Comparison of ENCODE assay signal across 11 mouse cellular contexts in genomic region chr10:128340257-128340656, GRCm38 (mm10). TPM values are rescaled to one million over a fixed set of nuclear protein-coding genes. Genes with fewer than 3 reads are reported as not detected.
DNase-seq lines count a peak whose midpoint lies in the region; ATAC-seq and TF ChIP-seq lines count a peak whose summit lies in the region.
"Had no signal": no experiment of that assay in that cellular context is flagged by ENCODE, and none has a peak within 500 bp of the region (broad histone marks: within the 10 kb centered on the region; RNA-seq: fewer than 3 reads in every experiment).

No protein-coding gene starts in this region.

- H3K9ac ChIP-seq in forebrain, embryonic 15.5 days (replicated peaks), result no peak overlapping the region
- no peak overlapping the region for H3K9ac ChIP-seq in lung, embryonic 14.5 days
- no peak overlapping the region for H3K9ac ChIP-seq in kidney, embryonic 16.5 days (replicated peaks; ENCODE audit: low read length)

- H3K27me3 ChIP-seq in forebrain, embryonic 10.5 days (ENCODE audit: poor library complexity, severe bottlenecking), result no peaks in the 10 kb centered on the region
- H3K27me3 ChIP-seq in forebrain, embryonic 15.5 days, result no peaks in the 10 kb centered on the region
- no peaks in the 10 kb centered on the region for H3K27me3 ChIP-seq in lung, embryonic 14.5 days (ENCODE audit: insufficient read depth, low read length)
- H3K27me3 ChIP-seq in kidney, embryonic 16.5 days (ENCODE audit: insufficient read depth, low read length), result no peaks in the 10 kb centered on the region

- no peaks in the 10 kb centered on the region for H3K9me3 ChIP-seq in forebrain, embryonic 10.5 days
- no peaks in the 10 kb centered on the region for H3K9me3 ChIP-seq in forebrain, embryonic 15.5 days
- H3K9me3 ChIP-seq in lung, embryonic 14.5 days (ENCODE audit: low read depth, low read length), result no peaks in the 10 kb centered on the region
- no peaks in the 10 kb centered on the region for H3K9me3 ChIP-seq in kidney, embryonic 16.5 days (ENCODE audit: low read length)
- H3K9me3 ChIP-seq: hindbrain, embryonic 10.5 days had no signal

- peaks cover 45% of the 10 kb centered on the region for H3K36me3 ChIP-seq in forebrain, embryonic 10.5 days (replicated peaks)
- peaks cover 4% of the 10 kb centered on the region; the same call in 1 of the 2 replicates for H3K36me3 ChIP-seq in forebrain, embryonic 15.5 days
- H3K36me3 ChIP-seq in lung, embryonic 14.5 days (ENCODE audit: insufficient read depth), result peaks cover 9% of the 10 kb centered on the region; the same call in 1 of the 2 replicates
- no peaks in the 10 kb centered on the region for H3K36me3 ChIP-seq in kidney, embryonic 16.5 days (ENCODE audit: insufficient read depth, low read length)

- H3K27ac ChIP-seq in forebrain, embryonic 10.5 days, result no peak overlapping the region
- no peak overlapping the region for H3K27ac ChIP-seq in forebrain, embryonic 15.5 days (replicated peaks)
- H3K27ac ChIP-seq in lung, embryonic 14.5 days (ENCODE audit: low read depth), result no peak overlapping the region
- no peak overlapping the region for H3K27ac ChIP-seq in kidney, embryonic 16.5 days (ENCODE audit: low read length)
- H3K27ac ChIP-seq: hindbrain, embryonic 10.5 days had no signal

- H3K4me3 ChIP-seq in forebrain, embryonic 10.5 days, result peak overlapping the region; percentile 68; the same call in 1 of the 2 replicates
- no peak overlapping the region for H3K4me3 ChIP-seq in forebrain, embryonic 15.5 days
- H3K4me3 ChIP-seq in lung, embryonic 14.5 days (ENCODE audit: low read depth, low read length), result no peak overlapping the region
- no peak overlapping the region for H3K4me3 ChIP-seq in kidney, embryonic 16.5 days (ENCODE audit: low read length)
- H3K4me3 ChIP-seq: hindbrain, embryonic 10.5 days had no signal

- no peak for DNase-seq in forebrain, embryonic 10.5 days (ENCODE audit: extremely low spot score, low spot score)
- no peak for DNase-seq in lung, embryonic 14.5 days
- DNase-seq in lung, postnatal 14 days, result no peak
- DNase-seq in T-cell, adult 2 months (ENCODE audit: low spot score), result peak; percentile 9
- DNase-seq in left cerebral cortex, postnatal 4 days, result no peak
- DNase-seq: layer of hippocampus, adult 9-11 months; right cerebral cortex, adult 18-20 months had no signal

- intact Hi-C loops in left cerebral cortex, postnatal 4 days (cut with DNase I), result no loop called here

- TF ChIP-seq CTCF in lung, embryonic 14.5 days (IDR thresholded peaks at IDR 0.05; ENCODE audit: low read depth), result peak; percentile 25

- H3K4me2 ChIP-seq in forebrain, embryonic 15.5 days (replicated peaks), result no peak overlapping the region
- H3K4me2 ChIP-seq in lung, embryonic 14.5 days, result no peak overlapping the region
- H3K4me2 ChIP-seq in kidney, embryonic 16.5 days (replicated peaks; ENCODE audit: low read depth, low read length), result no peak overlapping the region

- ATAC-seq in forebrain, embryonic 15.5 days (replicated peaks), result no peak
- ATAC-seq in lung, embryonic 14.5 days (ENCODE audit: insufficient read depth), result no peak
- 0 out of 2 replicates have a peak, but pooled peaks have one; percentile 9 for ATAC-seq in megakaryocyte-erythroid progenitor cell, adult 5-6 weeks (replicated peaks; ENCODE audit: low FRiP score, low TSS enrichment, poor library complexity, severe bottlenecking)
- ATAC-seq in kidney, embryonic 16.5 days (ENCODE audit: low FRiP score, low TSS enrichment), result no peak

- WGBS in forebrain, embryonic 10.5 days, result 83% methylated on average over 2 of the region's 2 CpGs
- WGBS in forebrain, embryonic 15.5 days, result 77% methylated on average over 2 of the region's 2 CpGs
- 76% methylated on average over 2 of the region's 2 CpGs for WGBS in lung, embryonic 14.5 days
- 90% methylated on average over 2 of the region's 2 CpGs for WGBS in kidney, embryonic 16.5 days

- peaks cover 32% of the 10 kb centered on the region for H3K4me1 ChIP-seq in forebrain, embryonic 10.5 days
- peaks cover 35% of the 10 kb centered on the region for H3K4me1 ChIP-seq in forebrain, embryonic 15.5 days
- peaks cover 16% of the 10 kb centered on the region for H3K4me1 ChIP-seq in lung, embryonic 14.5 days (ENCODE audit: insufficient read depth)
- peaks cover 30% of the 10 kb centered on the region for H3K4me1 ChIP-seq in kidney, embryonic 16.5 days (ENCODE audit: insufficient read depth, low read length)

RNA-seq across cellular contexts. Expression of gene Cs, which starts 2.7 kb away (rescaled TPM):
- polyA plus RNA-seq in forebrain, embryonic 10.5 days (2016; fragmentation: Nextera tagmentation; extraction: Ambion mirVana), result 256 and 265 TPM in 2 replicates
- polyA plus RNA-seq in forebrain, embryonic 15.5 days (2015; fragmentation: Nextera tagmentation; extraction: Ambion mirVana), result 233 and 237 TPM in 2 replicates
- 205 and 211 TPM in 2 replicates for polyA plus RNA-seq in lung, embryonic 14.5 days (2014; fragmentation: Nextera tagmentation; extraction: Ambion mirVana)
- total RNA-seq in megakaryocyte-erythroid progenitor cell, adult 5-6 weeks (2014; fragmentation: Nextera tagmentation), result 226 and 251 TPM in 2 replicates
- 113 and 182 TPM in 2 replicates for total RNA-seq in megakaryocyte-erythroid progenitor cell, adult 5-6 weeks (2017)
- polyA plus RNA-seq in kidney, embryonic 16.5 days (2015; fragmentation: Nextera tagmentation; extraction: Ambion mirVana), result 238 and 244 TPM in 2 replicates
- 100 to 1,000 TPM; 236 to 250 TPM for total RNA-seq in left cerebral cortex, postnatal 4 days (2021)

RNA-seq across cellular contexts. Expression of gene Cnpy2, which starts 18.0 kb away (rescaled TPM):
- polyA plus RNA-seq in forebrain, embryonic 10.5 days (2016; fragmentation: Nextera tagmentation; extraction: Ambion mirVana), result 253 and 256 TPM in 2 replicates
- 208 and 216 TPM in 2 replicates for polyA plus RNA-seq in forebrain, embryonic 15.5 days (2015; fragmentation: Nextera tagmentation; extraction: Ambion mirVana)
- polyA plus RNA-seq in lung, embryonic 14.5 days (2014; fragmentation: Nextera tagmentation; extraction: Ambion mirVana), result 317 and 336 TPM in 2 replicates
- total RNA-seq in megakaryocyte-erythroid progenitor cell, adult 5-6 weeks (2014; fragmentation: Nextera tagmentation), result 62.8 and 95.5 TPM in 2 replicates
- total RNA-seq in megakaryocyte-erythroid progenitor cell, adult 5-6 weeks (2017), result 86.0 and 87.5 TPM in 2 replicates
- polyA plus RNA-seq in kidney, embryonic 16.5 days (2015; fragmentation: Nextera tagmentation; extraction: Ambion mirVana), result 343 and 370 TPM in 2 replicates
- 10 to 100 TPM; 81.0 to 86.0 TPM for total RNA-seq in left cerebral cortex, postnatal 4 days (2021)

RNA-seq across cellular contexts. Expression of gene Coq10a, which starts 28.5 kb away (rescaled TPM):
- 9.2 and 10.1 TPM in 2 replicates for polyA plus RNA-seq in forebrain, embryonic 10.5 days (2016; fragmentation: Nextera tagmentation; extraction: Ambion mirVana)
- polyA plus RNA-seq in forebrain, embryonic 15.5 days (2015; fragmentation: Nextera tagmentation; extraction: Ambion mirVana), result 33.7 and 35.7 TPM in 2 replicates
- 12.8 and 14.5 TPM in 2 replicates for polyA plus RNA-seq in lung, embryonic 14.5 days (2014; fragmentation: Nextera tagmentation; extraction: Ambion mirVana)
- total RNA-seq in megakaryocyte-erythroid progenitor cell, adult 5-6 weeks (2014; fragmentation: Nextera tagmentation), result 12.9 and 16.8 TPM in 2 replicates
- 8.8 and 10.9 TPM in 2 replicates for total RNA-seq in megakaryocyte-erythroid progenitor cell, adult 5-6 weeks (2017)
- 4.1 and 10.9 TPM in 2 replicates for polyA plus RNA-seq in kidney, embryonic 16.5 days (2015; fragmentation: Nextera tagmentation; extraction: Ambion mirVana)
- total RNA-seq in left cerebral cortex, postnatal 4 days (2021), result 10 to 100 TPM; 57.7 to 58.1 TPM

RNA-seq across cellular contexts. Expression of gene Ankrd52, which starts 36.7 kb away (rescaled TPM):
- 11.1 and 13.1 TPM in 2 replicates for polyA plus RNA-seq in forebrain, embryonic 10.5 days (2016; fragmentation: Nextera tagmentation; extraction: Ambion mirVana)
- polyA plus RNA-seq in forebrain, embryonic 15.5 days (2015; fragmentation: Nextera tagmentation; extraction: Ambion mirVana), result 13.0 and 13.4 TPM in 2 replicates
- 15.8 and 17.0 TPM in 2 replicates for polyA plus RNA-seq in lung, embryonic 14.5 days (2014; fragmentation: Nextera tagmentation; extraction: Ambion mirVana)
- total RNA-seq in megakaryocyte-erythroid progenitor cell, adult 5-6 weeks (2014; fragmentation: Nextera tagmentation), result 62.2 and 68.5 TPM in 2 replicates
- total RNA-seq in megakaryocyte-erythroid progenitor cell, adult 5-6 weeks (2017), result 8.3 and 11.7 TPM in 2 replicates
- 11.9 and 12.8 TPM in 2 replicates for polyA plus RNA-seq in kidney, embryonic 16.5 days (2015; fragmentation: Nextera tagmentation; extraction: Ambion mirVana)
- total RNA-seq in left cerebral cortex, postnatal 4 days (2021), result 10 to 100 TPM; 84.9 to 85.5 TPM

RNA-seq across cellular contexts. Expression of gene Pan2, which starts 37.1 kb away (rescaled TPM):
- polyA plus RNA-seq in forebrain, embryonic 10.5 days (2016; fragmentation: Nextera tagmentation; extraction: Ambion mirVana), result 42.1 and 45.3 TPM in 2 replicates
- 27.6 and 30.9 TPM in 2 replicates for polyA plus RNA-seq in forebrain, embryonic 15.5 days (2015; fragmentation: Nextera tagmentation; extraction: Ambion mirVana)
- 33.4 and 36.2 TPM in 2 replicates for polyA plus RNA-seq in lung, embryonic 14.5 days (2014; fragmentation: Nextera tagmentation; extraction: Ambion mirVana)
- 37.0 and 40.7 TPM in 2 replicates for total RNA-seq in megakaryocyte-erythroid progenitor cell, adult 5-6 weeks (2014; fragmentation: Nextera tagmentation)
- total RNA-seq in megakaryocyte-erythroid progenitor cell, adult 5-6 weeks (2017), result 14.2 and 18.0 TPM in 2 replicates
- polyA plus RNA-seq in kidney, embryonic 16.5 days (2015; fragmentation: Nextera tagmentation; extraction: Ambion mirVana), result 42.0 and 45.0 TPM in 2 replicates
- total RNA-seq in left cerebral cortex, postnatal 4 days (2021), result 10 to 100 TPM; 19.9 to 22.4 TPM
